14 mouse cellular contexts compared by ENCODE assay signal in genomic region chr2:10784266-10784665, GRCm38 (mm10).
"Had no signal": no experiment of that assay in that cellular context is flagged by ENCODE, and none has a peak within 500 bp of the region (broad histone marks: within the 10 kb centered on the region; RNA-seq: fewer than 3 reads in every experiment).

No protein-coding gene starts in this region.

- H3K36me3 ChIP-seq: kidney, embryonic 15.5 days; limb, embryonic 10.5 days; liver, embryonic 15.5 days; midbrain, embryonic 13.5 days had no signal

- H3K27me3 ChIP-seq: kidney, embryonic 15.5 days; liver, embryonic 15.5 days; midbrain, embryonic 13.5 days had no signal

- H3K9me3 ChIP-seq: kidney, embryonic 15.5 days; limb, embryonic 10.5 days; liver, embryonic 15.5 days; midbrain, embryonic 13.5 days had no signal

- H3K9ac ChIP-seq: kidney, embryonic 15.5 days; liver, embryonic 15.5 days; lung, embryonic 14.5 days; midbrain, embryonic 13.5 days had no signal

- H3K4me2 ChIP-seq: kidney, embryonic 15.5 days; liver, embryonic 11.5 days; liver, embryonic 15.5 days; lung, embryonic 14.5 days; midbrain, embryonic 13.5 days had no signal

- H3K27ac ChIP-seq: kidney, embryonic 15.5 days; left cerebral cortex, adult 2 months; limb, embryonic 10.5 days; liver, embryonic 15.5 days; midbrain, embryonic 13.5 days had no signal

- H3K4me1 ChIP-seq: kidney, embryonic 15.5 days; liver, embryonic 15.5 days had no signal

- DNase-seq: kidney, adult 2 months; kidney, postnatal 14 days; lung, embryonic 14.5 days; lung, postnatal 10 days; lung, postnatal 4 days; right cerebral cortex, postnatal 14 days; thymus, adult 18-20 months; thymus, postnatal 14 days had no signal

- H3K4me3 ChIP-seq: kidney, embryonic 15.5 days; left cerebral cortex, adult 2 months; limb, embryonic 10.5 days; liver, embryonic 15.5 days; midbrain, embryonic 13.5 days had no signal
